Mouse (Mus musculus) CH12.LX (cell line): ENCODE results near the gene Chchd4.

Experiments used
- SIN3A ChIP-seq: IDR thresholded peaks from 2 replicates; pipeline ENCODE4 v1.6.1; 2012; ENCODE audit warnings: low read length, improper control_type of control experiment, inconsistent platforms
- USF1 ChIP-seq: IDR thresholded peaks from 2 replicates; pipeline ENCODE4 v1.6.1; 2014; ENCODE audit warnings: low read depth, mild to moderate bottlenecking, inconsistent platforms, low read length, improper control_type of control experiment
- USF2 ChIP-seq: conservative IDR thresholded peaks from 2 replicates; pipeline ENCODE4 v1.6.1; 2011; ENCODE audit warnings: low read depth, low read length, improper control_type of control experiment

- TF ChIP-seq SIN3A, result no peak
- no peak for TF ChIP-seq USF2
- no peak for TF ChIP-seq USF1
These were observed 49.5 kb upstream of the Chchd4 start for GRCm38 (mm10) chr6:91522816-91523215.
